Mouse (Mus musculus) kidney, adult 11 months (tissue): ENCODE data around the gene Syngr1.
"Not testable (repeated sequence)": the region's sequence is repeated elsewhere in the genome, so short reads cannot be mapped to it uniquely, and the experiment has no call there.

Experiments used
- DNase-seq: peaks from one replicate; pipeline ENCODE4 v3.0.0; 2022

The Syngr1 gene

DNA sequence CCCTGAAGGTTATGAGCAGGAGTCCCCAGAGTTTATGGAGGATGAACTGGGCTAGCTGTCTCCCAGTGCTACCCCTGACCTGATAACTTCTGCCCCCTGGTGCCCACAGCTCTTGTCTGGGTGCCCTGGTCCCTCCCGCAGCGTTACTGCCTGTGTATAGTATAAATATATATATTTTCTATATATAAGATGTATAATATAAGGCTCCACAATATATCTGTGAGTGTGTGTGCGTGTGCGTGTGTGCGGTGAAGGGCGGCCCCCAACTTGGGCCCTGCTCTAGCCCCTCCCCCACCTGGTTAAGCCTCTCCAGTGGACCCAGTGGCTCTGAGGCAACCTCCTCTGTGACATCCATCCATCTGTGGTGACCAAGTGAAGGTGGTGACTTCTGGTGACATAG is 27.9 kb downstream of the Syngr1 start:
- no peak for DNase-seq

DNA sequence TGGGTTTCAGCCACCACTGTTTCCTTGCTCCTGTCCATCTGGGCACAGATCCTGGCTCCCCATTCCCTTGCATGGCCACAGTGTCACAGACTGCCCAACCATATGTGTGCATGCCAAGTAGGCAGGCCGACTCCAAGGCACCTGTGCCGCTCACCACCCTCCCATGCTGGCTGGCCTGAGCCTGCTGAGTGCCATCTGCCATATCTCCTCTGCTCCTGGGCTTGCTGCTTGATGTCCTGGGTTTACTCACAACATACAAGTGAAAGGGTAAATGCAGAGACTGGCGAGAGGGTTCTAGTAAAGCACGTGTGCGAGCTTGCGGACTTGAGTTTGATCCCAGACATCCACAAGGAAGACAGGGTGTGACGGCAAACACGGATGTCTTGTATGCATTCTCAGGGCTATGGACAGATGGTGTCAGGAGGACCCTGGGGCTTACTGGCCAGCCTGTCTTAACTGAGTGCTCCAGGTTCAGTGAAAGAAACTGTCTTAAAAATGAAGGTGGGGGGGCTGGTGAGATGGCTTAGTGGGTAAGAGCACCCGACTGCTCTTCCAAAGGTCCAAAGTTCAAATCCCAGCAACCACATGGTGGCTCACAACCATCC is 30.7 kb downstream of the Syngr1 start:
- DNase-seq: no peak

DNA sequence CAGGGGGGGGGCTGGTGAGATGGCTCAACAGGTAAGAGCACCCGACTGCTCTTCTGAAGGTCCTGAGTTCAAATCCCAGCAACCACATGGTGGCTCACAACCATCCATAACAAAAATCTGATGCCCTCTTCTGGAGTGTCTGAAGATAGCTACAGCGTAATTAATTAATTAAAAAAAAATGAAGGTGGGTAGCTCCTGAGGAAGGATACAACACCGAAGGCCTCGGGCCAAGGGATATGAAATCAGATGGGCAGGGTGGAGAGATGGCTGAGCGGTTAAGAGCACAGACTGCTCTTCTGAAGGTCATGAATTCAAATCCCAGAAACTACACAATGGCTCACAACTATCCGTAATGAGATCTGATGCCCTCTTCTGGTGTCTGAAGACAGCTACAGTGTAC is 31.3 kb downstream of the Syngr1 start:
- not testable (repeated sequence) for DNase-seq

GRCm38 (mm10) chr15:80124651-80125050 is 33.5 kb downstream of the Syngr1 start:
- DNase-seq: peak; percentile 77

DNA sequence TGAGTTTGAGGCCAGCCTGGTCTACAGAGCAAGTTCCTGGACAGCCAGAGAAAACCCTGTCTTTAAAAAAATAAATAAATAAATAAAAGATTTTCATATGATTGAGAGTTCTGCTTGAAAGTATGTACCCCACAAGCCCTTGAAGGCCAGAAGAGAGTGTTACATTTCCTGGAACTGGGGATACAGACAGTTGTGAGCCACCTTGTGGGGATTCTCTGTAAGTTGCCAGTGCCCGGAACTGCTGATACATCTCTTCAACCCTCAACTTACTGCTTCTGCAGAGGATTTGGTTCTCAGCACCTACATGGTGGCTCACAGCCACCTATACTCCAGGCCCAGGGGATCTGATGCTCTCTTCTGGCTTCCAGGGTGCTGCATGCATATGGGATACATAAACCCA is 36.1 kb downstream of the Syngr1 start:
- DNase-seq: no peak

DNA sequence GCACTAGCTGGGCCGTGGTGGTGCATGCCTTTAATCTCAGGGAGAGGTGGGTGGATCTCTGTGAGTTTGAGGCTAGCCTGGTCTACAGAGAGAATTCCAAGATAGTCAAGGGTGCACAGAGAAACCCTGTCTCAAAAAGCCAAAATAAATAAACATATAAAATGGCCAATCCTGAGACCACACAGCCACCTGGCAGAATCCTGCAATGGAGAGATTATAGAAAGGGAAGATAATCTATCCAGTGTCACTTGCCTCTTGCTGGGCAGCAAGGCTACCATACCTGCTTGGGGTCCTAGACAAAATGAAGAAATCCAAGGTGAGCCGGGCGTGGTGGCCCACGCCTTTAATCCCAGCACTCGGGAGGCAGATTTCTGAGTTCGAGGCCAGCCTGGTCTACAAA is 38.8 kb downstream of the Syngr1 start:
- DNase-seq: no peak

DNA sequence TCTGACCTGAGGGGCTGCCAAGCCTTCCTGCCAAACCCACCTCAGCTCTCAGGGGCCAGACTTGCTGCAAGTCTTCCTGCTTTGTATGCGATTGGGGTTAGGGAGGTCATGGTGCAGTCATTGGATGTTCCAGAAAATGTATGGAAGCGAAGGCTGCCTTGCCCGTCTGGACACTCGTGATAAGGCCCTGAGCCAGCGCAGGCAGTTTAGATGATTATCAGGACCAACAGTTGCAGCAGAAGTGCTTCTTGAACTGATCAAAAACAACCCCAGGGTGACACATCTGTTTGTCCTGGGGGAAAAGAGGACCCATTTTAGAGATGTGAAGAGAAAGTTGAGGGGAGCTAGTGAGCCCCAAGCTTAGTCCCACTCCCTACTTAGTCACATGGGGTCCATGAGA is 39.6 kb downstream of the Syngr1 start:
- no peak for DNase-seq

DNA sequence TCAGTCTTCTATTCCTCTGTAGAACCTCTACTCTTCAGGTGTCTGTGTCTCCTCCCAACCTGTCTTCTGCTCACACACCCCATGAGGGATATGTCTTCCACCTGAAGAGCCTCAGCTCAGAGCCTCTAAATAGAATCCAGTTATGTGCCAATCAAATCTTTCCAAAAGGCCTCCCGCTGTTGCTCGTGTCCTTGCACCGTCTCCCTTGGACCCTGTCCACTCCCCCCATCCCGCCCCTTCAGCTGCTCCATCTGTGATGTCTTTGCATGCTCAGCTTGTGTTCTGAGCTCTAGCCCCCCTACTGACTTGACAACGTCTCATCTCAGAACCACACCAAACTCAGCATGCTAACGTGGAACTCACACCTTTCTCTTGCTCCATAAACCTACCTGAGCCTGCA is 40.3 kb downstream of the Syngr1 start:
- DNase-seq: no peak

GRCm38 (mm10) chr15:80132452-80132851 is 41.3 kb downstream of the Syngr1 start:
- no peak for DNase-seq

GRCm38 (mm10) chr15:80132993-80133586 is 42.0 kb downstream of the Syngr1 start, which contains the start of gene Tab1:
Gene Tab1, plus strand, starts transcription at chr15:80133127.
- DNase-seq: peak; percentile 91

- DNase-seq: peak; percentile 39
Measured at GRCm38 (mm10) chr15:80133682-80134449, 42.7 kb downstream of the Syngr1 start.

DNA sequence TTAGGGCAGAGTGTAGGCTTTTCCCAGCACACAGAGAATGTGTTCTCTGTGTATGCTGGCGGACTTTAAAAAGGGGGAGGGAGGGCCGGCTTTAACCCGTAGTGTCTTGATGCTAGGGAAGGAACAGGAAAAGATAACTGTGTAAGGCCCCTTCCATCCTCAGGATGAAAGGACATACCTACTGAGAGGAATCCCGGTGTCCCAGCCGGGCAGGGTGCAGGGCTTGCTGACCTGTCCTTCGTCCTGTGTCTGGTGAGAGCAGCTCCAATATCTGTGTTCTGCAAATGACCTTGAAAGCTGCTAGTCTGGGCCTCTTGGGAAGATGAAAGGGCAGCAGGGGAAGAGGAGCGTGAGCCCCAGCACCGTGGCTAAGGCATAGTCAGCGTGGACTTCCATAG is 43.3 kb downstream of the Syngr1 start:
- peak; percentile 35 for DNase-seq

DNA sequence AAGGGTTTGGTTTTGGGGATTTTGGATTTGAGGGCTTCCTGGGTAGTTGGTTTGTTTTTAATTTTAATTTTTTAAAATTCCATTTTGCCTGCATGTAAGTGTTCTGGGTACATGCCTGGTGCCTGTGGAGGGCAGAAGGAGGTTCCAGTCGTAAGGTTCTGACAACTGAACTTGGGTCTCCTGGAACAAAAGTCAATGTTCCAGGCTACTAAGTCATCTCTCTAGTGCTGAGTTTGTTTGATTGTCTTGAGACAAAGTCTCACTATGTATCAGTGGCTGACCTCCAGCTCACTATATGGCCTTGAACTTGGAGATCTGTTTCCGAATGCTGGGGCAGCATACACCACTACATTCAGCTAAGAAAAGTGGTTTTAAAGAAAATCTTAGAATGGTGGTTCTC is 44.4 kb downstream of the Syngr1 start:
- no peak for DNase-seq

DNA sequence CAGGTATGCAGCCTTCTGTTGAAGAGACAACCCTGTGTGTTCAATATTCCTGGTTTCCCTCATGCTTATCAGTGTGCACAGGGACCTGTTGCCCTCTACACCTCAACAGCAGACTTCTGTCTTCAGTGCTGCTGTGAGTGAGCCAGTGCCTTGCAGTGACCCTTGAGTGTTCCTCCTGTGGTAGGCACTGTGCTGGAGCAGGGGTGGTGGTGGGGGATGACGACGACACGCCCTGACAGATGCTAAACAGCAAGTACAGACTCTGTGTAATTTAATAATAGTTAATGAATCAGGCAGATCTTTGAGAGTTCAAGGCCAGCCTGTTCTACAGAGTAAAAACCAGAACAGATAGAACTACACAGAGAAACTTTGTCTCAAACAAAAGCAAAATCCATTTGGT is 45.5 kb downstream of the Syngr1 start:
- DNase-seq: no peak

- no peak for DNase-seq
Measured at GRCm38 (mm10) chr15:80137945-80138791, 47.0 kb downstream of the Syngr1 start.

GRCm38 (mm10) chr15:80140302-80140701 is 49.2 kb downstream of the Syngr1 start:
- no peak for DNase-seq

- DNase-seq: no peak
Measured at GRCm38 (mm10) chr15:80140878-80141277, 49.7 kb downstream of the Syngr1 start.

DNA sequence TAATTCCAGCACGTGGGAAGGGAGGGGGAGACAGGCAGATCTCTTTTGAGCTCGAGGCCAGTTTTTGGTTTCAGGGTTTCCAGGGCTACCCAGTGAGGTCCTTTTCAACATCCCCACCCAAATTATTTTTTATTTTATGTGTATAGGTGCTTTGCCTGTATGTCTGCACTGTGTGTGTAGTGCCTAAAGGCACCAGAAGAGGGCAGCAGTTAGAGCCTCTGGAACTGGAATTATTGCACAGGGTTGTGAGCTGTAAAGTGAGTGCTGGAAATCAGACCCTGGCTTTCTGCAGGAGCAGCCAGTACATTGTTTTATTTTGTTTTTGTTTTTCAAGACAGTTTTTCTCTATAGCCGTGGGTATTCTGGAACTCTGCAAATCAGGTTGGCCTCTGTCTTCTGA is 51.0 kb downstream of the Syngr1 start:
- no peak for DNase-seq

DNA sequence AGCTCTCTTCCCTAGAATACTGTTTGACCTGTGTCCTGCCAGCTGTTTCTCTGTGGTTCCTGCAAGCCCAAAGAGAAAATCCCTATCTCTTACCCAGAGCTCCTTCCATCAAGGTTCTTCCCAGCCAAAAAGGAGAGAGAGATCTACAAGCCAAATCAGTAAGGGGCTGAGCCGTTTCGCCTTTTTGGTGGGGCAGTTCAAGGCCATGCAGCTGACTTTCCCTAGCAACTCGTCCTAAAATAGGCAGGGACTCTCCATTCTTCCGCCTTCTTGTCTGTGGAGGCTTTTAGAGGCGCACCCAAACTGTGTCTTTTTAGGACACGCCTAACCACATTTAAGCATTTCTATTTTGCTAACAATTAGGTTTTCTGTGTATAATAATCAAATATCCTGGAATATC is 52.6 kb downstream of the Syngr1 start:
- no peak for DNase-seq

DNA sequence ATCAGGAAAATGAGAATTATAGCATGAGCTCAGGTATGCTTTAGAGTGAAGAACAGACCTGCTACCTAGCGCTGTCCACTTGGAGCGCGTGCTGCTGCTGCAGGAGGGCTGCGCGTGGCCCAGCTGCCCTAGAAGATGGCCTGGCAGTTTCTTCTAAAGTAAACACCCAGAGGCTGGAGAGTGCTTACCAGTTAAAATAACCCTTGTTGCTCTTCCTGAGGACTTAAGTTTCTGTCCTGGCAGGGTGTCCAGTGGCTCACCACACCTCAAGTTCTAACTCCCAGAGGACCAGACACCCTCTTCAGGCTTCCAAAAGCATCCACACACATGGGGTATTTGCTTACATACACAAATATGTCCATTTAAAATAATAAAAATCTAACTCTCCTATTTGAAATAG is 54.3 kb downstream of the Syngr1 start:
- DNase-seq: no peak

- DNase-seq: no peak
Measured at GRCm38 (mm10) chr15:80146153-80146552, 55.0 kb downstream of the Syngr1 start.

DNA sequence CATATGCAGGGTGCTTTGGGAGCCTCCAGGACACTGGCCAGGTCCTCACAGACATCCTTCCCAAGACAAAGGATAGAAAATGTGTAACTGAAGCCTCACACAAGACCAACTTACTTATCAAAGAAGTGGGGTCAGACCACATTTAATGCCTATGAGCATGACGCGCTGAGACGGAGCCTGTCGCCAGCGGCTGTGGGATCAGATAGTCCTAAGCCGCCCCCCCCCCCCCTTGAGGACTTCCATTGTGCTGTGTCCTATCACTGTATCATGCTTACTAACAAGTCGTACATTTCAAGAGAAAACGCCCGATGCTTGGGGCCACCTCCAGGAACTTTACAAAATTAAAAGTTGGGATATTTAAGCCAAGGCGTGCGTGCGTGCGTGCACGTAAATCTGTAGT is 56.0 kb downstream of the Syngr1 start:
- DNase-seq: no peak

- no peak for DNase-seq
Measured at GRCm38 (mm10) chr15:80147511-80147910, 56.4 kb downstream of the Syngr1 start.
